Mouse (Mus musculus): ENCODE results near the gene Tspan15.

The Tspan15 gene

DNA sequence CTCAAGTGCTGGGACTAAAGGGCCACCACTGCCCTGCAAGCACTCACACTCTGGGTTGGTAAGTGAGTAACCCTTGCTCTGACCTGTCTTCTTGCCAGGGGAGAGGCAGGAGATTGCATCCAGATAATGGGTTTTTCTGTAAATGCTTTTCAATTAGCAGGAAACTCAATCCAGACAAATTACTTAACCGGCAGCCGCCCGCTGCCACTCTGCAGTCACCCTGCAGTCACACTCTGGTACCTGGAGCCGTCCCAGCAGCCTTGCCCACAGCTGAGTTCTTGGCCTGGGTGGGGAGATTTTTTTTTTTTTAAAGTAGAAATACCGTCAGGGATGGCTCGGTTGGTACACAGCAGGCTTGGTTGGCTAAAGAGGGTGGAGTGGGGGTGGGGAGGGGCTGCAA is 2.9 kb downstream of the Tspan15 start:
- no peak for DNase-seq (ENCODE audit: extremely low read depth, low read depth)

DNA sequence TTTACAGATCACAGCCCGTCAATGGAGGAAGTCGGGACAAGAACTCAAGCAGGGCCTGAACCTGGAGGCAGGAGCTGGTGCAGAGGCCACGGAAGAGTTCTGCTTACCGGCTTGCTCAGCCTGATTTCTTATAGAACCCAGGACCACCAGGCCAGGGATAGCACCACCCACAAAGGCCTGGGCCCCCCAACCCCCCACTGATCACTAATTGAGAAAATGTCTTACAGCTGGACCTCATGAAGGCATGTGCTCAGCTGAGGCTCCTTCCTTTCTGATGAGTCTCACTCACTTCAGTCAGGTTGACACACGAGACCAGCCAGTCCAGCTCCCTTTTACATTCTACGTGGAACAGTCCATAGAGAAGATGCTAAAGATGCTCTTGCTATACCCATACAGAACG is 5.2 kb downstream of the Tspan15 start:
- DNase-seq (ENCODE audit: extremely low read depth, low read depth) = no peak

DNA sequence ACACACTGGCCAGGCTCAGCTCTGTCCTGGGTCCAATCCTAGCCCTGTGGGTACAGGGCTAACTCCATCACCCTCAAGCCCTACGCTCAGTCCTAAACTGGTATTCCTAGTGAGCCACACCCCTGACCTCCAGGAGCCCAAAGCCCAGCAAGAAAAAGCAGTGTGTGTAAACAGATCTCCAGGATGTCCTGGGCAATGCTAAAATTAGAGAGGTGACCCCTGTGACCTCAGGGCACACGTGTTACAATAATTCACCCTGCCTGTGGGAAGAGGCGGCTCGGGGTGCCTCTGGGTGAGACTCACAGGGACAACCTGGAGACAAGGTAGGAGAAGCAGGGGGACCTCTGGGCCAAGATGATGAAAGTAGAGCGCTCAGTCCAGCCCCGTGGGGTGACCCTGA is 6.8 kb downstream of the Tspan15 start:
- no peak for DNase-seq (ENCODE audit: extremely low read depth, low read depth)

DNA sequence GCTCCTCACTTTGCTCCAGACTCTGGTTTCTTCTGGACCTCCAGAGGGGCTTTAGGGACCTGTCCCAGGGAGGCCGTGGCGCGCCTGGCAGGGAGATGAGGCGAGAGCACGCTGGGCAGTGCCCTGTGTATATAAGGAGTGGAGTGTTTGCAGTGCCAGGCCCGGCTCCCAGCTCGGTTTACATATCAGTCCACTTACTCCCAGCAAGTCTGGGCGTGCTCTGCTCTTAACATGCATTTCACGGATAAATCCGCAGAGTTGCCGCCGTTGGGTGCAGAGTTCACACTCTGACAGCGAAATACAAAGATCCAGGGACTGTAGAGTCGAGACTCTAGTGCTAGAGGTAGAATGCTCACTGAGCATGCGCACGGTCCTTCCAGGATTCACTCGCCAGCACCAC is 8.3 kb downstream of the Tspan15 start:
- DNase-seq (ENCODE audit: extremely low read depth, low read depth) = no peak

DNA sequence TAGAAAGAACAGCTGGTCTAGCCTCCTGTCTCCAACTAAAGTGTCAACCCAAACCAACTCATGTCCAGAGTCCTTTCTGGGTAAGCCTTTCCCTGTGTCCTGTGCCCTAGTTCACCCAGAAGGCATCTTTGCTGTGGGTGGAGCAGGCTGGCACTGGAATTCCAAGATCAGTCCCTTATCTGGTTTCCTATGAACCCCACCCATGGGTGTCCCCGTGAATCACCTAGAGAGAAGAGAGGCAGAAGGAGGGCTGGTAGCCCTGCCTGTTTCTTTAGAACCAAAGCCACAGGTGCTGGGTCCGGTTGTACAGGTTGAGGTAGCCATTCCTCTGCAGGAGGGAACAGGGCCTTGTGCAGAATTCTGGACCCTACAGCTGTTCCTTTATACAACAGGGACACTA is 9.4 kb downstream of the Tspan15 start:
- DNase-seq (ENCODE audit: extremely low read depth, low read depth) = no peak

DNA sequence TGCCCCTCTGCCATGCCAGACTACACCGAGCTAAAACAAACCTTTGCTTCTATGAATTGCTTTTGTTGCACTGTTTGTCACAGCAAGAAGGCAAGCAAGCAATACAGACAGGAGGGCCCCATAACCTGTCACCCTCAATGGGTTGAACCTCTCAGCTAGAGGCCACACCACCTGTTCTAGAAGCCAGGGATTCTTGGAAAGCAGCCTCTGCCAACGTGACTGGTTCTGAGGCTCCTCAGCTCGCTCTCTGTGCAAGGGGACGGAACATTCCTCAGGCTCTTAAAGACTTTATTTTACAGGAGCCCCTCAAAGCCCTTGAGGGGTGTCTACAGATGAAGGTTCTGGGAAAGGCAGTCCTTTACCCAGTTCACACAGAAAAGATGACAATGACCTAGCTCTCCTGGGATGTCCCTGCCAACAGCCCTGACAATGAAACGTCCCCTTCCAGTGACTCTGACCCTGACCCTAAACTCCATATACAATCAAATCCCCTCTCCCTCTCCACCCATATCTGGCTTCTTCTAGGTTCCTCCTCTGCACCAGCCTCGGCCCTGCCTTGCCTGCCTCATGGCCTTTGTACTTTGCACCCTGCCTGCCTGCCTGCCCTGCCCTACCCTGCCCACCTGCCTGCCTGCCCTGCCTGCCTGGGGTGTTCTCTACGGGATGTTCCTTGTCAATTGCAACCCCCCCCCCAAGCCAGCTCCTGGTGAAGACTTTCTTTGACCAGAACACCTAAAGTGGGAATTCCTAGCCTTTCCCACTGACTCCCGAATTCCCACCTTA is 10.1 kb downstream of the Tspan15 start:
- DNase-seq (ENCODE audit: extremely low read depth, low read depth) = no peak

DNA sequence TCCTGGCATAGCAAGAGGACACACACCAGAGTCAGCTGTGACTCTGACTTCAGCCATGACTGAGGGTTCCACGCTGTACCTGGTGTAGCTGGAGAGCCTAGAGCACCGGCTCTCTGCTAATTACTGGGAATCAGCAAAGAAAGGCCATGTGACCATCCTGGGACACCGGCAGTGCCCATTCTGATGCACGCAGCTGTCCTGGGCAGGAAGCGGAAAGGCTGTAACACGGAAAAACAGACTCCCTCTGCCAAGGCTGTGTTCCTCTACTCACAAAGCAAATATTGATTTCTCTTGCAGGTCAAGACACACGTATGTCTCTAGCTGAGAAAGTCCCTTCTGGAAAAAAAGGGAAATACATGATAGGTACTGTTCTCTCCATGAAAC is 12.3 kb downstream of the Tspan15 start:
- DNase-seq (ENCODE audit: extremely low read depth, low read depth) = no peak

DNA sequence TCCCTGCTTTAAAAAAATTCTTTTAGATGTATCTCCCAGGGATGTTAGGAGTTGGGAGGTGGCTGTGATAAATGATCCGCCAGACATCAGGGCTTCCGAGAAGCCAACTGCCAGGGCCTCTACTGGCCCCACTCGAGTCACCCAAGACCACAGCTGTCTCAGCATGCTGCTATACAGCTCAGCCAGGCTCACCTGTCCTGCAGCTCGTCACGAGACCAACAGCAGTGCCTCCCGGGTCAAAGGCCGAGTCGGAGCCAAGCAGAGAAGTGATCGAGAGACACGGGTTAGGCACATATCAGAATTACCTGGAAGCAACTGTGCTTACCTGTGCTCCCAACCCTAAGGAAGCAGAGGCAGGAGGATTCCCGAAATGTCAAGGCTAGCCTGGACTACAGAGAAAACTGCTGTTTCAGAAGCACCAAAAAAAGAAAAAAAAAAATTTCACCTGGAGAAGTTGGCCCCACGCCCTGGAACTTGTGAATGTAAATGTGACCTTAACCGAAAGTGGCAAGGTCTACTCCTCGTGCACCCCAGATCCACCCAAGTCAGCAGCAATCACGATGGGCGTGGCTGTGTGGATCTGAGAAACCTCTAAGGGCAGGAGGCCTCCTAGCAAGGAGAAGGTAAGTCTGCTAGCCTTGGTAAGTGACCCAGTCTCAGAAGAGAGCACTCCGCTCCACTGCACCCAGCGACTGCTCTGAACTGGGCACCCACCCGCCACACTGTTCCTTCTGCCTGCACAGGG is 12.8 kb downstream of the Tspan15 start:
- DNase-seq (ENCODE audit: extremely low read depth, low read depth) = no peak

DNA sequence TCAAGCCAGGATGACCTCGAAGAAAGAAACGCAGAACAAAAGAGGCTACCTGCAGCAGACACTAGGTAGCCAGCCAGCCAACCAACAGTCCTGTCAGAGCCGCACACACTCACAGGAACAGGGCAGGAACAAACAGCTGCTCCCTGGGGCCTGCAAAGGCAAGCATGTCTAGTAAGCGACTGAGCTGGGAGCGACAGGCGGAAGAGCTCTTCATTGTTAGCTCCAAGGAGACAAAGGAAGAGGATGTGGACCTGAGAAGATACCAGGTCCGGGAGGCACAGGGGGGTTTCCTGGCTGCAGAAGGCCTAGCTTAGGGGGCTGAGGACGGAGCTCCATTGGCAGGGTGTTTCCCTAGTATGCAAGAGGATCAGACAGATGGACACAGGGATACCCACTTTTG is 13.9 kb downstream of the Tspan15 start:
- no peak for DNase-seq (ENCODE audit: extremely low read depth, low read depth)

DNA sequence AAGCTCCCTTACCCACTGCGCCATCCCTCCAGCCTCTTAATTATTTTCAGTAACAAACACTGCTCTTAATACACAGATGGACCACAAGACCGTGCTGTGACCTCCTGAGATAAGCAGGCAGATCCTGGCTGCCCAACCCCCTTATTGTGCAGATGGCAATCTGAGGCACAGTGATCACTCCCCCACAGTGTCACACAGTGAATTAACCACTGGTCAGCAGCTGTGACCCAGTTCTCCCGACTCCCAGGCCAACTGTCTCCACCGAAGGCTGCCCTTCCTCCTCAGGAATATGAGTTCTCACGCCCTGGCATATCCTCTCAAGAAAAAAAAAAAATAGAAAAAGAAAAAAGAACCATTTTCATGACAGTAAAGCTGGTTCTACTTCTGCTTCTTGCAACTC is 14.5 kb downstream of the Tspan15 start:
- DNase-seq (ENCODE audit: extremely low read depth, low read depth) = peak; percentile 43

DNA sequence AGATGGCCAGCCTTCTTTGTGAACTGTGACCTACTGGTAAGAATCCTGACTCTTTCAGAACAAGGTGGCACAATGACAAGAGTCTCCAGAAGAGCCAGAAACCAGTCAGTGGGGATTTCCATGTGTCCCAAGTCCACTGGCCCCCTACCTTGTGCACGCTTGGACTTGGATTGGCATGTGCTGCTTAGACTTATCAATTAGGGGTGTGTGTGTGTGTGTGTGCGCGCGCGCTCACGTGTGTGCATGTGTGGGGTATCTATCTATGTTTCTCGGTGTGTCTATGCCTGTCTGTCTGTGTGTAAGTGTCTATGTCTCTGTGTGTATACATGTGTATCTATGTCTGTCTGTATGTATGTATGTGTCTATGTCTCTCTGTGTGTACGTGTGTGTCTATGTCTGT is 15.4 kb downstream of the Tspan15 start:
- DNase-seq (ENCODE audit: extremely low read depth, low read depth) = no peak

DNA sequence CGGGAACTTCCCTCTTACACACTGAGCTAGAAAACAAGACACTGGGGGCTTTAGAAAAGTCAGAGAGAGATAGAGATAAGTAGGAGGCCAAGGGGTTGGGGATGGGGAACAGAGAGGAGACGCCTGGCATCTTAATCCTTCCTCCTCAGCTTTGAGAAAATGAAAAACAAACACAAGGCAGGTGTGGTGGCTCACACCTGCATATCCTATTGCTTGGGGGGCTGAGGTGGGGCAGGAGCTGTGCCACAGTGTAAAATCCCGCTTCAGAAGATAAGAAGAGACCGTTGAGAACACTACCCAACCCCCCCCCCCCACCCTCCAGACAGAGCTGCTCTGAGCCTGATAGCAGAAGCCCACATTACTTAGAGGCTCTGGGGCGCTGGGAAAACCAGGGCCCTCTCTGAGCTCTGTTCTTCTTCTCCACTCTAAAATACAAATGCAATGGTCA is 15.9 kb downstream of the Tspan15 start:
- DNase-seq (ENCODE audit: extremely low read depth, low read depth) = peak; percentile 92

DNA sequence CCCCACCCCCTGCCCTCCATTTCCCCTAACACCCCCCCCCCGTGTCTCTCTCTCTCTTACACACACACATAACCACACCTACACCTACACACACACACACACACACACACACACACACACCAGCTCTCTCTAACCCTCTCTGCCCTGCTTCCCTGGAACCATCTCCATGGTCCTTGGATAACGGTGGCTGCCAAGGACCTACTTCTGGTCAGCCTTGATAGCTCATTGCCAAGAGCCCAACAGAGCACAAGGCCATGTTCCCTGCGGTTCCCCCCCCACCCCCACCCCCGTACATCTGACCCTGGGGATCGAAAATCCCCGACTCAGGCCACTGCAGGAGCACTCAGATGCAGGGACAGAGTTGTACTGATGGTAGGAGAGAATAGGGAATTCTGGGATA is 19.7 kb downstream of the Tspan15 start:
- no peak for DNase-seq (ENCODE audit: extremely low read depth, low read depth)

DNA sequence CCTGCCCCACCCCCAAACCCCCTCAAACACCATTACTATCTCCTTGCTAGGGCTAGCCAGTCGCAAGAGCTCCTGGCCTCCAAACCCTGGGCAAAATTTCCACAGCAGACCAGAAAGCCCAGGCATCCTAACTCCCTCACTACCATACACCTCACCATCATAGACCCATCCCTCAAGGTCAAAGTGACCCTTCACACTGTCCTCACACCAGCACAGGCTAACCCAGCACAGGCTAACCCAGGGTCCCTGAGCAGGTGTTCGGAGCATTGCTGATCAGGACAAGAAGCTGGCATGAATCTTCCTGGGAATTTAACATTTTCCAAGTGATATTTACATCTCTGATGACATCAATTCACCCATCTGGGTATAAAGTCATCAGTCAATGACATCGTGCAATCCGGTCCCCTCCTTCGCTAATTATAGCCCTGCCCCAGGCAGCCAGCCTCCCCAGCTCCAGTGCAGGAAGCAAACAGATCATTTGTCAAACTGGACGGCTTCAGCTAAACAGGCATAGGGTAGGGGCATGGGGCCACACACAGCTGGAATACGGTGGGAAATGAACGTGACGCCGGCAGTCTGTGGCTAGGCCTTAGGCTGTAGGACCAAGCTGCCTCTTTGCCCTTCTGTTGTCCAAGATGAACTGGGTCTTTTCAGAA is 22.7 kb downstream of the Tspan15 start:
- DNase-seq (ENCODE audit: extremely low read depth, low read depth) = no peak

DNA sequence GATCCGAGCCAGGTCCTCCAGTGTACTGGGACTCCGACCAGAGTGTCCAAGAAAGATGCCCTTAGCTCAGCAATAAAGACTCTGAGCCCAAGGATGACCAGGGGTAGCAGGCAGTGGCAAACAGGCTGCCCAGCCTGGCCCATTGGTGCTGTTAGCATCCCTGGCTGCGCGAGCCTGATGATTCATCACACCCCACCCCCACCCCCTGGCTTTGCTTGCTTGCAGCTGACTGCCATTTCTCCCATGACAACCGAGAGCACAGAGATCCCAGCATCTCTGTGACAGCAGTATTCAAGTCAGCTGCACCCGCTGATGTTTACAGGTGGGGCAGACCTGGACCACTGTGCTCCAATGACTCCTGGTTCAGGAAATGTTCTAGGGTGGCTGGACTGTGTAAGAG is 28.5 kb downstream of the Tspan15 start:
- no peak for DNase-seq (ENCODE audit: extremely low read depth, low read depth)

DNA sequence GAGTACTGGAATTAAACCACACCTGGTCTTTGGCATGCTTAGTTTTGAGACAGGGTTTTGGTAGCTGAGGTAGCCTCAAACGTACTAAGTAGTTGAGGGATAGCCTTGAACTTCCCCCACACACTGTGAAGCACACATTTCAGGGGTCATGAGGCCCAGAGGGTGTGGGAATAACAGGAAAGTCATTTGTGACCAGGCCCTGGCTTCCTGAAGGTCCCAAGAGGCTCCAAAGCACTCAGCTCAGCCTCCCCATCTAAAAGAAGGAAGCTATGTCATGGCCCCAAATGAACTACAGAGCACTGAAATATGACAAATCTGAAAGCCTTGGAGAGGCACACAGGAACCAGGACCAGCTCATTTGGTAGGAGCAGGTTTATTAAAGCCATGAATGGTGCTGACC is 32.2 kb downstream of the Tspan15 start:
- DNase-seq (ENCODE audit: extremely low read depth, low read depth) = no peak

DNA sequence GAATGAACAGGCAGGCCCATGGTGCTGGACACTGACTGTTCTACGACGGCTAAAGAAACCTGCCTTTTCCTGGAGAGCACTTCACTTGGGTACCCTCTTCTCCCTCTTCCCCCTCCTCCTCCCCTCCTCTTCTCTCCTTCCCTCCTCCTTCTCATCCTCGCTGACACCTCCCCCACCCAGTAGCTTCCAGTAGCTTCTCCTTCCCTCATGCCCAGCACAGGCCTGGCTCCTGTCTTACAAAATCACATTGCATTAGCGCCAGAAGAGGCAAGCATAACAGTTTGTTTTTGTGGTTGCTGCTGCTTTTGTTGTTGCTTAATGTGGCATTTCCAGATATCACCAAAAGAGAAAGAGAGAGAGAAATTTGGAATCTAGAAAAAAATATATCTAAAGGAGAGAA is 33.6 kb downstream of the Tspan15 start:
- no peak for DNase-seq (ENCODE audit: extremely low read depth, low read depth)

DNA sequence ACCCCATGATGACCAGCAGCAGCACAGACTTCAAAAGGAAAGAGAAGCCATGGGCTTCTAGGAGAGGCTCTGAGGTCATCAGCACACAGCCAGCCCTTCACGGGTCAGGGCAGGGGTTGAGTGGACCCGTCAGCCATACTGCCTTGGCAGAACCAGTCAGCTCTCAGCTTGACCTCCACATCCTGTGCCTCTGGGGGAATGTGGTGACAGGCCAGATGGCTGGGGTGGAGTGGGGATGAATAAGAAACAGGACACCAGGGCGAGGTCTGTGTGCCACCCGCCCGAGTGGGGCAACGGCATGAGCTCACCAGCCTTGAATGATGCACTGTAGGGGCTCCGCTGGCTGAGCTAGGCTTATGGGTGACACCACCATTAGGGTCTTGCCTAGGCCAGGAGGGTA is 35.7 kb downstream of the Tspan15 start:
- DNase-seq (ENCODE audit: extremely low read depth, low read depth) = no peak

DNA sequence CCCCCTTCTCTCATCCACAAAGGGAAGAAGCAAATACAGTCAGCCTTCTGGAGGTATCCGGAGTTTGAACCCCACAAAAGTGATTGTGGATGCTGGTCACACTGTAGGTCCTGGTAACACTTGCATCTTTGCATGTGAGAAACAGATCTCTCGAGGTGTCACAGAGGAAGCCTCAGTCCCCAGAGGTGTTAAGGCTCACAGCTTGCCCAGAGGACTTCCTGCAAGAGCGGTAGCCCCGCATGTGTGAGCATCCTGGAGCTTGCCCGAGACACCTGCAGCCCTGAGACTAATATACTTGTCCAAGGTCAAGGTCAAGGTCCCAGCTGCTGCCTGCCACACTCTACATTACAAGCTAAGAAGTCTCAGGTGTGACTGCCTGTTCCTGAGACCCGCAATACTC is 36.1 kb downstream of the Tspan15 start:
- DNase-seq (ENCODE audit: extremely low read depth, low read depth) = no peak

DNA sequence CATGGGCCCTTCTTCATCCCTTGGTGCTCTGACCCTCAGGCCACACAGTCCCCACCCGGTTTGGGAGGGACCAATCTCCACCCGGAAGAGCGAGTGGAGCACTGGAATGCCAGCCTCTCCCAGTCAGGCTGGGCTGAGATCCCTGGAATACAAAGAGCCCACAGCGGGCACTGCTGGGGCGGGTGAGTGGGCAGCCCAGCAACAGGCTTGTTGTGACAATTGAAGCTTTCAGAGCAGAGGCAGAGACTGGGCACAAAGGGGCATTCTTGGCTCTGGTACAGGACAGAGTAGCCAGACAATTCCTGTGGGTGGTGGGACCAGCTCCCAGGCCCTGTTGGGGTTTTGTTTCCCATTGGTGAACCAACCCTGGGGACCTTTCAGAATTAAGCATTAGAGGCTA is 36.6 kb downstream of the Tspan15 start:
- no peak for DNase-seq (ENCODE audit: extremely low read depth, low read depth)

DNA sequence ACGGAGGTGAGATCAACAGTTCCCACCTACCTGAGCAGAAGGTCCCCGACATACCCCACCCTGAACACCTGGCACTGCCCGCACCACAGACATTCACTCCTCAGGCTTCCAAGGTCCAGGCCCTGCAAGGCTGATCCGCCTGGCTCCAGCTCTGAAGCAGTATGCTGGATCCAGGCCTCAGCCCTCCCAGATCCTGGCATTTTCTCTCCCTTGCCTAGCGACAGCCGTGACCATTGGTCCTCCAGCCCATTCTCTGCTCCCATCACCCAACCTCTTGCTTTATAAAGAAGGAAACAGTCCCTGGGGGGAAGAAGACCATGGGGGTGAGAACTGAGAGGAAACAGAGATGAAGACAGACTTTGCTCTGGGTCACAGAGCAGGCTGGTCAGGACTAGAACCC is 37.0 kb downstream of the Tspan15 start:
- DNase-seq (ENCODE audit: extremely low read depth, low read depth) = no peak

DNA sequence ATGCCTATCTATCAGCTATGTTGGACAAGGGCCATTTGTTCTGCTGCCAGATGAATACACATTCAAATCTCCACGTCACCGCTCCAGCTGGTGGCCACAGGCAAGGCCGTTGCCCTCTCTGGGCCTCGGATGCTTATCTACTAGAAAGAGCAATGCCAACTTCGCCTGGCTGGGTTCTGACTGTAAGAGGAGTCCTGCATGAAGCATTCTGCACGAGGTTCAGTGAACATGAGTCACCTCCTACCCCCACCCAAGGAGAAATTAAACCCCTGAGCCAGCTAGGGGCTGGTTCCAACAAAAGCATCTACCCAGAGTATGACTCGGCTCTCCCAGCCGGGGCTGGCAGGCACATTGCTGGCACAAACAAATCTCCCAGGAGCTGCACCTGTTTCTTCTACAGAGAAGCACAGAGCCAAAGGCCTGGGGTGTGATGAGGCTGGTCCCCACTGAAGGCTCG is 38.3 kb downstream of the Tspan15 start:
- no peak for DNase-seq (ENCODE audit: extremely low read depth, low read depth)

Data from MEL-GATA-1-ER (cell line).